Mouse (Mus musculus): ENCODE data around the gene Elf4.

- no peak for TF ChIP-seq CTCF (IDR thresholded peaks at IDR 0.05)
- TF ChIP-seq POLR2A (IDR thresholded peaks at IDR 0.05; ENCODE audit: insufficient read depth, low read depth, low read length) = no peak
- no peak for TF ChIP-seq EP300 (IDR thresholded peaks at IDR 0.05; ENCODE audit: insufficient read depth, low read depth, low read length)
These were observed 18.3 kb downstream of the Elf4 start for GRCm38 (mm10) chrX:48444677-48445076.
